Mouse (Mus musculus) spleen, adult 2 months (tissue): ENCODE measurements around the gene Atg4d. TPM values are rescaled to one million over a fixed set of nuclear protein-coding genes. Genes with fewer than 3 reads are reported as not detected.
A peak's percentile ranks its signal among the peaks of the same experiment; 100 is the strongest.

Experiments used
- DNase-seq, 2 experiments: peaks; one replicate each; pipeline versions ENCODE4 v3.0.0 to v3.0.0-alpha.2; 2012 to 2021; ENCODE audit warnings: low spot score in 2 of 2, low read depth in 1 of 2
- H3K27ac ChIP-seq: fragments of 200-500 bp; 2 replicates; pipeline ENCODE4 v1.5.1; 2012; ENCODE audit warnings: low read length, inconsistent platforms; ENCODE audit not compliant: insufficient read depth
- H3K27me3 ChIP-seq: fragments of 200-500 bp; 2 replicates; pipeline ENCODE4 v1.6.1; 2012; ENCODE audit warnings: mild to moderate bottlenecking, moderate library complexity, low read length, inconsistent platforms; ENCODE audit not compliant: control insufficient read depth, insufficient read depth
- H3K36me3 ChIP-seq: fragments of 200-500 bp; 2 replicates; pipeline ENCODE4 v1.6.1; 2012; ENCODE audit warnings: mild to moderate bottlenecking, low read length, inconsistent platforms; ENCODE audit not compliant: control insufficient read depth, insufficient read depth
- H3K4me1 ChIP-seq: fragments of 200-500 bp; 2 replicates; pipeline ENCODE4 v1.6.1; 2011; ENCODE audit warnings: inconsistent platforms; ENCODE audit not compliant: control insufficient read depth, insufficient read depth, insufficient read length
- H3K4me3 ChIP-seq: fragments of 200-500 bp; 2 replicates; pipeline ENCODE4 v1.5.1; 2011; ENCODE audit warnings: mild to moderate bottlenecking, inconsistent platforms; ENCODE audit not compliant: insufficient read depth, insufficient read length; ENCODE audit errors: extremely low read depth
- CTCF ChIP-seq: fragments of 200-500 bp; IDR thresholded peaks from 2 replicates; pipeline ENCODE4 v1.5.1; 2011; ENCODE audit warnings: mild to moderate bottlenecking, inconsistent platforms; ENCODE audit not compliant: insufficient read depth, insufficient read length, insufficient replicate concordance; ENCODE audit errors: extremely low read depth
- POLR2A ChIP-seq: fragments of 200-500 bp; IDR thresholded peaks from 2 replicates; pipeline ENCODE4 v1.6.1; 2011; ENCODE audit warnings: low read depth, low read length, inconsistent platforms
- WGBS: fragments of 180-500 bp; shearing (Covaris S2); methylation state at CpG from one replicate; pipeline ENCODE4 v1.1.7; 2018; 5-methylcytosine and 5-hydroxymethylcytosine counted together
- polyA plus RNA-seq: library from polyadenylated mRNA; depleted of rRNA; stranded (reverse); fragments of >200 nt; gene quantifications from 2 replicates; pipeline ENCODE4 v1.2.3, GENCODE M21; 2012

The Atg4d gene
- polyA plus RNA-seq, 1 experiment, result 44.8 TPM

- Histone ChIP-seq H3K4me3 (no peak overlapping the region), H3K27ac (no peak overlapping the region), H3K36me3 (peaks cover 28% of the 10 kb centered on the region), H3K4me1 (peaks cover 15% of the 10 kb centered on the region), H3K27me3 (no peaks in the 10 kb centered on the region)
- TF ChIP-seq CTCF, result no peak
- TF ChIP-seq POLR2A, result no peak
- no peak for DNase-seq
- 98% methylated on average over 28 of the region's 28 CpGs for whole genome bisulfite sequencing
These were observed 31.3 kb upstream of the Atg4d start for GRCm38 (mm10) chr9:21233805-21234204.

- TF ChIP-seq CTCF, result no peak
- no peak for TF ChIP-seq POLR2A
- Histone ChIP-seq H3K4me3 (no peak overlapping the region; the same call in 1 of the 2 replicates), H3K27me3 (no peaks in the 10 kb centered on the region), H3K36me3 (peaks cover 22% of the 10 kb centered on the region), H3K27ac (peak overlapping the region; percentile 65), H3K4me1 (peaks cover 15% of the 10 kb centered on the region)
- peak in 1 of 2 experiments; percentile 41 for DNase-seq
- 34% methylated on average over 4 of the region's 4 CpGs for WGBS
These were observed 29.8 kb upstream of the Atg4d start for GRCm38 (mm10) chr9:21235341-21235740.

GRCm38 (mm10) chr9:21236991-21237367, 28.1 kb upstream of the Atg4d start:
- WGBS, result 68% methylated on average over 25 of the region's 25 CpGs
- no peak for DNase-seq
- peaks cover 10% of the 10 kb centered on the region for H3K36me3 ChIP-seq
- peak overlapping the region; percentile 95 for H3K27ac ChIP-seq
- TF ChIP-seq POLR2A (no peak), CTCF (no peak)
- H3K27me3 ChIP-seq, result no peaks in the 10 kb centered on the region
- peaks cover 15% of the 10 kb centered on the region for H3K4me1 ChIP-seq
- H3K4me3 ChIP-seq, result peak overlapping the region; percentile 82; the same call in 1 of the 2 replicates

- Histone ChIP-seq H3K4me1 (peaks cover 15% of the 10 kb centered on the region), H3K27me3 (no peaks in the 10 kb centered on the region), H3K4me3 (peak overlapping the region; percentile 82), H3K36me3 (peaks cover 10% of the 10 kb centered on the region), H3K27ac (peak overlapping the region; percentile 95)
- peak in 1 of 2 experiments; percentile 65 for DNase-seq
- TF ChIP-seq CTCF, result peak; percentile 34; the same call in 1 of the 2 replicates
- TF ChIP-seq POLR2A, result no peak
- WGBS, result 8% methylated on average over 19 of the region's 19 CpGs
These were observed 27.6 kb upstream of the Atg4d start for GRCm38 (mm10) chr9:21237368-21238003.

- peak overlapping the region; percentile 95 for H3K27ac ChIP-seq
- WGBS, result 1% methylated on average over 29 of the region's 31 CpGs
- no peaks in the 10 kb centered on the region for H3K27me3 ChIP-seq
- H3K4me1 ChIP-seq, result peaks cover 15% of the 10 kb centered on the region
- H3K36me3 ChIP-seq, result peaks cover 7% of the 10 kb centered on the region
- TF ChIP-seq CTCF (no peak), POLR2A (no peak)
- no peak for DNase-seq
- H3K4me3 ChIP-seq, result peak overlapping the region; percentile 82
These were observed 26.9 kb upstream of the Atg4d start for GRCm38 (mm10) chr9:21238004-21238732.

GRCm38 (mm10) chr9:21238733-21239464, 26.2 kb upstream of the Atg4d start, which contains the start of gene Keap1:
Gene Keap1, minus strand, starts transcription at chr9:21239361.
- WGBS, result under 1% methylated on average over 87 of the region's 90 CpGs
- peak in 1 of 2 experiments; percentile 78 for DNase-seq
- peaks cover 15% of the 10 kb centered on the region for H3K4me1 ChIP-seq

More at GRCm38 (mm10) chr9:21238733-21239464, 26.2 kb upstream of the Atg4d start, which contains the start of gene Keap1:
- H3K36me3 ChIP-seq, result peaks cover under 1% of the 10 kb centered on the region; the same call in 1 of the 2 replicates
- H3K27me3 ChIP-seq, result peaks cover 1% of the 10 kb centered on the region; the same call in 1 of the 2 replicates
- H3K27ac ChIP-seq, result peak within 1 kb of the TSS; percentile 95
- H3K4me3 ChIP-seq, result peak within 1 kb of the TSS; percentile 82
- TF ChIP-seq CTCF, result no peak
- peak; percentile 33 for TF ChIP-seq POLR2A
